Mouse (Mus musculus): ENCODE data around the gene B3galt4.

- TF ChIP-seq POLR2A (IDR thresholded peaks at IDR 0.05; ENCODE audit: borderline replicate concordance, insufficient read depth, low read length) (no peak), CTCF (IDR thresholded peaks at IDR 0.05; ENCODE audit: borderline replicate concordance, insufficient read depth, low read depth, low read length) (no peak)
Observed at GRCm38 (mm10) chr17:33900989-33901314, 50.3 kb downstream of the B3galt4 start.
